Mouse (Mus musculus) intestine, postnatal 0 days (tissue): ENCODE measurements around the gene Ankrd10. TPM values are rescaled to one million over a fixed set of nuclear protein-coding genes. Genes with fewer than 3 reads are reported as not detected.
"Not testable (repeated sequence)": the region's sequence is repeated elsewhere in the genome, so short reads cannot be mapped to it uniquely, and the experiment has no call there.

Experiments used
- ATAC-seq: fragments of 200-750 bp; cut with Nextera tagmentation; 2 replicates; pipeline ENCODE4 v1.8.0; 2017; ENCODE audit warnings: mild to moderate bottlenecking, moderate TSS enrichment, moderate library complexity
- H3K27ac ChIP-seq: fragments of 300-500 bp; sonication (generic); 2 replicates; pipeline ENCODE4 v1.5.1; 2014; ENCODE audit warnings: mild to moderate bottlenecking, low read depth, low read length, moderate library complexity
- H3K27me3 ChIP-seq: fragments of 300-500 bp; sonication (generic); replicated peaks from 2 replicates; pipeline ENCODE4 v1.6.1; 2014; ENCODE audit warnings: low read length, mixed read lengths; ENCODE audit not compliant: control insufficient read depth, insufficient read depth
- H3K36me3 ChIP-seq: fragments of 300-500 bp; sonication (generic); 2 replicates; pipeline ENCODE4 v1.6.1; 2014; ENCODE audit warnings: mild to moderate bottlenecking, moderate library complexity; ENCODE audit not compliant: control insufficient read depth, insufficient read depth
- H3K4me1 ChIP-seq: fragments of 300-500 bp; sonication (generic); replicated peaks from 2 replicates; pipeline ENCODE4 v1.6.1; 2014; ENCODE audit warnings: antibody characterized with exemption, low read length, mixed read lengths; ENCODE audit not compliant: control insufficient read depth, insufficient read depth
- H3K4me2 ChIP-seq: fragments of 300-500 bp; sonication (generic); replicated peaks from 2 replicates; pipeline ENCODE4 v1.6.1; 2014; ENCODE audit warnings: low read depth, mild to moderate bottlenecking, moderate library complexity
- H3K4me3 ChIP-seq: fragments of 300-500 bp; sonication (generic); 2 replicates; pipeline ENCODE4 v1.5.1; 2014; ENCODE audit warnings: low read depth, low read length
- H3K9ac ChIP-seq: fragments of 300-500 bp; sonication (generic); 2 replicates; pipeline ENCODE4 v1.6.1; 2014; ENCODE audit warnings: mild to moderate bottlenecking, low read depth, low read length
- H3K9me3 ChIP-seq: fragments of 300-500 bp; sonication (generic); 2 replicates; pipeline ENCODE4 v1.6.1; 2016; ENCODE audit warnings: mixed run types; ENCODE audit not compliant: control insufficient read depth
- CTCF ChIP-seq: sonication (generic); IDR thresholded peaks from 2 replicates; pipeline ENCODE4 v1.5.1; 2016; ENCODE audit warnings: low read depth, mild to moderate bottlenecking, control low read depth, antibody characterized with exemption, moderate library complexity
- WGBS: fragments of 180-500 bp; shearing (Covaris S2); extraction: QIAGEN DNeasy Blood & Tissue Kit; methylation state at CpG from one replicate; pipeline ENCODE4 v1.1.7; 2014; 5-methylcytosine and 5-hydroxymethylcytosine counted together
- polyA plus RNA-seq: library from polyadenylated mRNA; unstranded; fragments of >200 nt; fragmentation: Nextera tagmentation; extraction: Ambion mirVana; gene quantifications from 2 replicates; pipeline ENCODE4 v1.2.1, GENCODE M21; 2015

Gene Ankrd10
- 24.2 and 25.5 TPM in 2 replicates for polyA plus RNA-seq

GRCm38 (mm10) chr8:11635611-11636081, at the start of gene Ankrd10:
TSS of gene Ankrd10 (minus strand) at chr8:11635757.
- WGBS = under 1% methylated on average over 40 of the region's 40 CpGs
- peak; percentile 95 for ATAC-seq
- Histone ChIP-seq H3K4me3 (peak within 1 kb of the TSS; percentile 92), H3K27ac (peak within 1 kb of the TSS; percentile 94), H3K9ac (peak within 1 kb of the TSS; percentile 65), H3K4me1 (no peaks in the 10 kb centered on the region), H3K4me2 (peak within 1 kb of the TSS; percentile 95), H3K9me3 (no peaks in the 10 kb centered on the region), H3K27me3 (no peaks in the 10 kb centered on the region), H3K36me3 (peaks cover 12% of the 10 kb centered on the region)
- TF ChIP-seq CTCF = no peak

- H3K9ac ChIP-seq = no peak overlapping the region
- H3K27ac ChIP-seq = no peak overlapping the region
- 0 out of 2 replicates have a peak, but pooled peaks cover 7% of the 10 kb centered on the region for H3K9me3 ChIP-seq
- no peak overlapping the region for H3K4me2 ChIP-seq
- no peaks in the 10 kb centered on the region for H3K27me3 ChIP-seq
- no peak for ATAC-seq
- no peaks in the 10 kb centered on the region for H3K36me3 ChIP-seq
- H3K4me1 ChIP-seq = no peaks in the 10 kb centered on the region
- 78% methylated on average over 7 of the region's 7 CpGs for WGBS
- H3K4me3 ChIP-seq = no peak overlapping the region
- no peak for TF ChIP-seq CTCF
Measured at GRCm38 (mm10) chr8:11684558-11684957, 49.0 kb upstream of the Ankrd10 start.

GRCm38 (mm10) chr8:11668308-11668707, 32.8 kb upstream of the Ankrd10 start:
- Histone ChIP-seq H3K4me2 (no peak overlapping the region), H3K4me1 (no peaks in the 10 kb centered on the region), H3K36me3 (no peaks in the 10 kb centered on the region), H3K27ac (no peak overlapping the region), H3K27me3 (no peaks in the 10 kb centered on the region), H3K9me3 (no peaks in the 10 kb centered on the region), H3K9ac (no peak overlapping the region), H3K4me3 (no peak overlapping the region)
- ATAC-seq = no peak
- no peak for TF ChIP-seq CTCF
- WGBS = 77% methylated on average over 2 of the region's 2 CpGs

GRCm38 (mm10) chr8:11666023-11666716, 30.6 kb upstream of the Ankrd10 start:
- H3K4me1 ChIP-seq, H3K27ac ChIP-seq, ATAC-seq, H3K4me2 ChIP-seq, H3K9ac ChIP-seq, H3K27me3 ChIP-seq, H3K4me3 ChIP-seq, H3K9me3 ChIP-seq, H3K36me3 ChIP-seq: not testable (repeated sequence)
- WGBS = 88% methylated on average over 20 of the region's 20 CpGs

GRCm38 (mm10) chr8:11661969-11662368, 26.4 kb upstream of the Ankrd10 start:
- Histone ChIP-seq H3K36me3 (no peaks in the 10 kb centered on the region), H3K4me3 (no peak overlapping the region), H3K27ac (no peak overlapping the region), H3K27me3 (no peaks in the 10 kb centered on the region), H3K9me3 (no peaks in the 10 kb centered on the region), H3K9ac (no peak overlapping the region), H3K4me1 (no peaks in the 10 kb centered on the region), H3K4me2 (no peak overlapping the region)
- TF ChIP-seq CTCF = no peak
- 80% methylated on average over 3 of the region's 3 CpGs for WGBS
- no peak for ATAC-seq

- no peaks in the 10 kb centered on the region for H3K36me3 ChIP-seq
- H3K27me3 ChIP-seq = no peaks in the 10 kb centered on the region
- H3K9me3 ChIP-seq = no peaks in the 10 kb centered on the region
- no peak for TF ChIP-seq CTCF
- H3K4me3 ChIP-seq = no peak overlapping the region
- no peak overlapping the region for H3K9ac ChIP-seq
- 90% methylated on average over 5 of the region's 5 CpGs for WGBS
- ATAC-seq = no peak
- H3K4me2 ChIP-seq = no peak overlapping the region
- H3K4me1 ChIP-seq = no peaks in the 10 kb centered on the region
- H3K27ac ChIP-seq = no peak overlapping the region
Measured at GRCm38 (mm10) chr8:11650021-11650420, 14.5 kb upstream of the Ankrd10 start.
